Mouse (Mus musculus): ENCODE data around the gene Olfr351.

Olfr351 gene

GRCm38 (mm10) chr2:36862560-36862959 lies at the start of gene Olfr351:
TSS of gene Olfr351 (minus strand) at chr2:36862660.
- DNase-seq (ENCODE audit: low read depth, low spot score): no peak

- no peak for DNase-seq (ENCODE audit: low read depth, low spot score)
Measured at GRCm38 (mm10) chr2:36905380-36905779, 42.9 kb upstream of the Olfr351 start, which contains the start of gene Olfr354. TSS of gene Olfr354 (plus strand) at chr2:36905680.

DNA sequence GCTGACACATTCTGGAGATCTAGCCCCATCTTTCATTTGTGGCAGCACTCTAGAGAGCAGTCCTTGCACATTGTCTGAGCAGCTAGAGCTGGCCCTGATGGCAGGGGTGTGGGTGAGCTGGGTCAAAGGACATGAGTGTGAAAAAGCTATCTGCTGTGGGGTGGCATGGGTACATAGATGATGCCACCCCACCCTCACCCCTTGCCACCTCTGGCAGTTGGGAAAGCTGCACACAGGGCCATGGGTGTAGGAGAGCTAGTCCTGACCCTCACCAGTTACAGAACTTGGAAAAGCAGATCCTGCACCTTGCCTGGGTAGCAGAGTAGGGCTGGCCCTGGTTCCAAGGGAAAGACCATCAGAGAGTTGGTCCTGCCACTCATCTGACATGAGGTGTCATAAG lies 34.7 kb upstream of the Olfr351 start:
- DNase-seq (ENCODE audit: low read depth, low spot score): no peak

GRCm38 (mm10) chr2:36892836-36893235 lies 30.4 kb upstream of the Olfr351 start, which contains the start of gene Olfr353:
TSS of gene Olfr353 (minus strand) at chr2:36892936.
- no peak for DNase-seq (ENCODE audit: low read depth, low spot score)

DNA sequence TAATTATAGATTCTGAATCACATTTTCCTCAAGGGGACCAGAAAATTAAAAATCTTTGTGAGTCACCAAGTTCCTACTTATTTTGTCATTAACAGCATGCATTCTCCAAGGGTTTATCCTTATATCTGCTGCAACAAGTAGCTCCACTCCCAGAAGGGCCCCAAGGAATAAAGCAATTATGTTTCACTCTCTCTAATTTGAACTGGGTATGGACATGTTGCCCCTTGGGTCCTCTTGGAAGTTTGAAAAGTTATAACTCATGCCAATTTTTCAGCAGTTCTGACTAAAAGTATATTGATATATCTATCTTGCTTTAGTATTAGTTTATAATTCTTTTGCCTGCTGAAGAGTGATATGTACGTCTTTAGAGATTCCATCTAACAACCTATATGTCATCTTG lies 5.7 kb upstream of the Olfr351 start, which contains the start of gene Olfr352:
Gene Olfr352 (plus strand): TSS at position 301 of the 400 bp plus-strand sequence.
- no peak for DNase-seq (ENCODE audit: low read depth, low spot score)

- no peak for DNase-seq (ENCODE audit: low read depth, low spot score)
Measured at GRCm38 (mm10) chr2:36846010-36846409, 16.4 kb downstream of the Olfr351 start, which contains the start of gene Olfr350. TSS of gene Olfr350 (plus strand) at chr2:36846310.

DNA sequence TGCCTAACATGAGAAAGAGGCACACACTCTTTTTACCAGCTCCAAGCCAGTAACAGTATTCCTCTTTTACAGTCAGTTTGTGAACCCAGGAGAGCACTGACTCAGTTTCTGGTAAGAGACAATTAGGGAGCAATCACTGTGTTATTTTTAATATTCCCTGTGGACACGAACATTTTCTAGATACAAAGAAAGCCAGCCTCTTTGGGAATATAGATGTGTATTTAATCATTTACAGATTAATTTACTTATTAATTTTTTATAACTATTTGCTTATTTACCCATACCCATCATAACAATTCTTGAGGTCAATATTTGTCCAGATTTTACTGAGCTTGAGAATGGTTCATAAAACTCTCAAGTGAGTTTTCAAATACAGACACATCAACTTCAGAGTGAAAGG lies 45.5 kb downstream of the Olfr351 start, which contains the start of gene Olfr3:
Gene Olfr3 (minus strand): TSS at position 101 of the 400 bp plus-strand sequence.
- DNase-seq (ENCODE audit: low read depth, low spot score): no peak
